Mouse (Mus musculus) bone marrow, adult 2 months (tissue): Measurements from ENCODE around the gene Gm47791.

ENCODE experiments used
- CTCF ChIP-seq: fragments of 200-500 bp; IDR thresholded peaks from 2 replicates; pipeline ENCODE4 v1.5.1; 2011; ENCODE audit warnings: low read length, control low read depth; ENCODE audit not compliant: control insufficient read depth, insufficient read depth
- POLR2A ChIP-seq: fragments of 200-500 bp; IDR thresholded peaks from 2 replicates; pipeline ENCODE4 v1.6.1; 2011; ENCODE audit warnings: low read depth, mild to moderate bottlenecking, control low read depth, low read length, borderline replicate concordance; ENCODE audit not compliant: control insufficient read depth

DNA sequence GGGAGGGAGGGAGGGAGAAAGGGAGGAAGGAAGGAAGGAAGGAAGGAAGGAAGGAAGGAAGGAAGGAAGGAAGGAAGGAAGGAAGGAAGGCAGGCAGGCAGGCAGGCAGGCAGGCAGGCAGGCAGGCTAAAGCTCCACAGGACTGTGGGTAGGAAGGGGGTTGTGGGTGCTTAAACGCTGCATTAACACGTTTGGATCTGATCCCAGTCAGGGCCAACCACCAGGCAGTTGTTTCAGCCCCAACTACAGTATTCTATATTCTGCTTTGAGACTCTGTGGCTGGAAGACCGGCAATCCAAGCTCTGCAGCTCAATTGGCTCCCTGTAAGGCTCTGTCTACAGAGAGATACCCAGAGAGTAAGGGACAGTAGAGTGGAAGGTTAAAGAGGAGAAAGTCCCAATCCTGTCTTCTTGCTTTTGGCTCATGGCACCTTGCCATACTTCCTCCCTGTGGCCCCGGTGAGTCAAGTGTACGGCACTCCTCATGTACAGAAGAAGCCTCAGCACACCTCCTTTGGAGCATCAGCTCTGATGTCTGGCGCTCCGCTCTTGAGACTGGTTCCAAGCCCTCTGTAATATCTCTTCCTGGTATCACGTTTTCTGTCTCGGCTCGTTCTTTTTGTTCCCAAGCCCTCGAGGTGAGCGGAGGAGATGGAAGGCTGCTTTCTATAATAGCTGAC lies 30.2 kb upstream of the Gm47791 start:
- TF ChIP-seq CTCF (no peak), POLR2A (no peak)
